In genomic region chr1:152301355-152301754, GRCm38 (mm10) we compare ENCODE assay signal across 25 mouse cellular contexts.
DNase-seq lines count a peak whose midpoint lies in the region; ATAC-seq and TF ChIP-seq lines count a peak whose summit lies in the region.
"Had no signal": no experiment of that assay in that cellular context is flagged by ENCODE, and none has a peak within 500 bp of the region (broad histone marks: within the 10 kb centered on the region; RNA-seq: fewer than 3 reads in every experiment).

No protein-coding gene starts in this region.

- 0 out of 2 replicates have a peak, but pooled peaks cover 5% of the 10 kb centered on the region for H3K9me3 ChIP-seq in forebrain, embryonic 12.5 days
- no peaks in the 10 kb centered on the region for H3K9me3 ChIP-seq in forebrain, embryonic 11.5 days (ENCODE audit: control insufficient read depth, low read length)
- H3K9me3 ChIP-seq in intestine, embryonic 14.5 days (ENCODE audit: control insufficient read depth, low read length) = 0 out of 2 replicates have a peak, but pooled peaks cover 7% of the 10 kb centered on the region
- no peaks in the 10 kb centered on the region for H3K9me3 ChIP-seq in intestine, embryonic 16.5 days (ENCODE audit: control insufficient read depth, low read length)
- H3K9me3 ChIP-seq: embryonic facial prominence, embryonic 13.5 days; heart, embryonic 15.5 days; limb, embryonic 10.5 days had no signal

- H3K4me2 ChIP-seq in forebrain, embryonic 12.5 days = no peak overlapping the region
- no peak overlapping the region for H3K4me2 ChIP-seq in forebrain, embryonic 11.5 days (ENCODE audit: low read depth, low read length, severe bottlenecking)
- no peak overlapping the region for H3K4me2 ChIP-seq in intestine, embryonic 14.5 days (ENCODE audit: low read length)
- no peak overlapping the region for H3K4me2 ChIP-seq in intestine, embryonic 16.5 days (ENCODE audit: low read depth, low read length)
- H3K4me2 ChIP-seq: embryonic facial prominence, embryonic 13.5 days; heart, embryonic 15.5 days; liver, embryonic 11.5 days; lung, embryonic 14.5 days; neural tube, embryonic 13.5 days had no signal

- no peaks in the 10 kb centered on the region for H3K4me1 ChIP-seq in forebrain, embryonic 12.5 days
- H3K4me1 ChIP-seq in forebrain, embryonic 11.5 days (replicated peaks; ENCODE audit: control insufficient read depth, insufficient read depth, low read length) = no peaks in the 10 kb centered on the region
- no peaks in the 10 kb centered on the region for H3K4me1 ChIP-seq in intestine, embryonic 14.5 days (replicated peaks; ENCODE audit: control insufficient read depth, insufficient read depth, low read length)
- H3K4me1 ChIP-seq in intestine, embryonic 16.5 days (ENCODE audit: control insufficient read depth, insufficient read depth, low read length) = no peaks in the 10 kb centered on the region
- H3K4me1 ChIP-seq in thymus, adult 2 months (replicated peaks; ENCODE audit: control insufficient read depth, insufficient read depth, low read length) = no peaks in the 10 kb centered on the region
- H3K4me1 ChIP-seq: limb, embryonic 10.5 days; neural tube, embryonic 13.5 days had no signal

- 0 out of 2 replicates have a peak, but pooled peaks have one; percentile 27 for ATAC-seq in forebrain, embryonic 12.5 days (ENCODE audit: low FRiP score)
- ATAC-seq in forebrain, embryonic 11.5 days (replicated peaks; ENCODE audit: low FRiP score) = no peak
- ATAC-seq in intestine, embryonic 14.5 days (replicated peaks; ENCODE audit: low FRiP score, low TSS enrichment, low read depth) = no peak
- no peak for ATAC-seq in intestine, embryonic 16.5 days
- ATAC-seq: CD4-positive, CD25-positive, alpha-beta regulatory T cell, adult 4 months had no signal

- no peaks in the 10 kb centered on the region for H3K27me3 ChIP-seq in forebrain, embryonic 12.5 days
- no peaks in the 10 kb centered on the region for H3K27me3 ChIP-seq in forebrain, embryonic 11.5 days (ENCODE audit: control insufficient read depth, insufficient read depth, low read length)
- H3K27me3 ChIP-seq in intestine, embryonic 14.5 days (replicated peaks; ENCODE audit: control insufficient read depth, insufficient read depth, low read length) = no peaks in the 10 kb centered on the region
- no peaks in the 10 kb centered on the region for H3K27me3 ChIP-seq in intestine, embryonic 16.5 days (replicated peaks; ENCODE audit: control insufficient read depth, insufficient read depth, low read length)
- H3K27me3 ChIP-seq in thymus, adult 2 months (ENCODE audit: control insufficient read depth, insufficient read depth, low read length) = no peaks in the 10 kb centered on the region
- H3K27me3 ChIP-seq: embryonic facial prominence, embryonic 13.5 days; heart, embryonic 15.5 days; neural tube, embryonic 13.5 days had no signal

- TF ChIP-seq CTCF in thymus, adult 2 months (IDR thresholded peaks at IDR 0.05; ENCODE audit: borderline replicate concordance, control insufficient read depth, extremely low read depth, insufficient read depth, low read length, poor library complexity) = no peak

- H3K36me3 ChIP-seq in forebrain, embryonic 12.5 days (replicated peaks) = no peaks in the 10 kb centered on the region
- no peaks in the 10 kb centered on the region for H3K36me3 ChIP-seq in forebrain, embryonic 11.5 days (ENCODE audit: control insufficient read depth, insufficient read depth, low read length)
- no peaks in the 10 kb centered on the region for H3K36me3 ChIP-seq in intestine, embryonic 14.5 days (ENCODE audit: control insufficient read depth, insufficient read depth, low read length)
- H3K36me3 ChIP-seq in intestine, embryonic 16.5 days (ENCODE audit: control insufficient read depth, insufficient read depth, low read length) = no peaks in the 10 kb centered on the region
- no peaks in the 10 kb centered on the region for H3K36me3 ChIP-seq in thymus, adult 2 months (ENCODE audit: control insufficient read depth, insufficient read depth, low read length)
- H3K36me3 ChIP-seq: embryonic facial prominence, embryonic 13.5 days; G1E; heart, embryonic 15.5 days; limb, embryonic 10.5 days; neural tube, embryonic 13.5 days had no signal

- DNase-seq in forebrain, embryonic 11.5 days (ENCODE audit: low spot score) = no peak
- peak; percentile 24 for DNase-seq in intestine, embryonic 14.5 days (ENCODE audit: low spot score)
- DNase-seq in right cerebral cortex, adult 2 months (ENCODE audit: low spot score in 2 of 2) = peak; percentile 23 to 34
- DNase-seq in right cerebral cortex, postnatal 4 days = no peak
- DNase-seq in spleen, postnatal 4 days (ENCODE audit: low spot score in 2 of 2) = no peak
- DNase-seq in thymus, adult 2 months = no peak
- DNase-seq: cerebellum, adult 9-11 months; gastrocnemius, postnatal 14 days; heart, adult 2 months; kidney, adult 18-20 months; kidney, postnatal 25 days; layer of hippocampus, adult 9-11 months; lung, embryonic 14.5 days; thymus, postnatal 14 days had no signal

- H3K4me3 ChIP-seq in forebrain, embryonic 12.5 days (replicated peaks) = no peak overlapping the region
- H3K4me3 ChIP-seq in forebrain, embryonic 11.5 days (ENCODE audit: low read depth, low read length) = no peak overlapping the region
- H3K4me3 ChIP-seq in intestine, embryonic 14.5 days (ENCODE audit: low read depth, low read length) = no peak overlapping the region
- H3K4me3 ChIP-seq in intestine, embryonic 16.5 days (ENCODE audit: low read length) = no peak overlapping the region
- H3K4me3 ChIP-seq in thymus, adult 2 months (ENCODE audit: control insufficient read depth, insufficient read depth, low read length) = no peak overlapping the region
- H3K4me3 ChIP-seq: embryonic facial prominence, embryonic 13.5 days; heart, adult 2 months; heart, embryonic 15.5 days; limb, embryonic 10.5 days; neural tube, embryonic 13.5 days had no signal

- 74% methylated on average over 8 of the region's 8 CpGs for WGBS in forebrain, embryonic 12.5 days
- WGBS in forebrain, embryonic 11.5 days = 83% methylated on average over 8 of the region's 8 CpGs
- WGBS in intestine, embryonic 14.5 days = 84% methylated on average over 8 of the region's 8 CpGs
- WGBS in intestine, embryonic 16.5 days = 81% methylated on average over 8 of the region's 8 CpGs
- WGBS in thymus, adult 2 months = 94% methylated on average over 8 of the region's 8 CpGs

- no peak overlapping the region for H3K9ac ChIP-seq in forebrain, embryonic 12.5 days
- H3K9ac ChIP-seq in forebrain, embryonic 11.5 days (ENCODE audit: low read length) = no peak overlapping the region
- H3K9ac ChIP-seq in intestine, embryonic 14.5 days (ENCODE audit: low read length) = no peak overlapping the region
- H3K9ac ChIP-seq in intestine, embryonic 16.5 days (ENCODE audit: low read depth, low read length) = no peak overlapping the region
- H3K9ac ChIP-seq: embryonic facial prominence, embryonic 13.5 days; heart, embryonic 15.5 days; lung, embryonic 14.5 days; neural tube, embryonic 13.5 days had no signal

- no peak overlapping the region for H3K27ac ChIP-seq in forebrain, embryonic 12.5 days
- H3K27ac ChIP-seq in forebrain, embryonic 11.5 days (ENCODE audit: low read depth, low read length) = no peak overlapping the region
- no peak overlapping the region for H3K27ac ChIP-seq in intestine, embryonic 14.5 days (ENCODE audit: low read depth)
- H3K27ac ChIP-seq in intestine, embryonic 16.5 days (ENCODE audit: low read length) = no peak overlapping the region
- no peak overlapping the region for H3K27ac ChIP-seq in thymus, adult 2 months (ENCODE audit: control insufficient read depth, insufficient read depth, low read length)
- H3K27ac ChIP-seq: embryonic facial prominence, embryonic 13.5 days; heart, adult 2 months; heart, embryonic 15.5 days; limb, embryonic 10.5 days; macrophage; neural tube, embryonic 13.5 days; stomach, postnatal 0 days had no signal

- TF ChIP-seq POLR2A in thymus, adult 2 months (IDR thresholded peaks at IDR 0.05; ENCODE audit: control insufficient read depth, extremely low read depth, insufficient read depth, low read length, poor library complexity) = no peak

Comparison
In these comparisons a context has a peak if more than half of its experiments do, and no peak if none do; other contexts are left out.
1. DNase-seq: peak in intestine, embryonic 14.5 days (single experiment) and right cerebral cortex, adult 2 months (2 of 2); none in forebrain, embryonic 11.5 days (single experiment), right cerebral cortex, postnatal 4 days (single experiment), spleen, postnatal 4 days (0 of 2) and thymus, adult 2 months (single experiment).